Mouse (Mus musculus) frontal cortex, postnatal 10 days (tissue): ENCODE results near the gene Gkn1.

Experiments
- DNase-seq, 2 experiments: peaks; one replicate each; pipeline ENCODE4 v3.0.0; 2022; ENCODE audit warnings: low spot score in 2 of 2, mixed read lengths in 1 of 2

Gkn1 gene

DNA sequence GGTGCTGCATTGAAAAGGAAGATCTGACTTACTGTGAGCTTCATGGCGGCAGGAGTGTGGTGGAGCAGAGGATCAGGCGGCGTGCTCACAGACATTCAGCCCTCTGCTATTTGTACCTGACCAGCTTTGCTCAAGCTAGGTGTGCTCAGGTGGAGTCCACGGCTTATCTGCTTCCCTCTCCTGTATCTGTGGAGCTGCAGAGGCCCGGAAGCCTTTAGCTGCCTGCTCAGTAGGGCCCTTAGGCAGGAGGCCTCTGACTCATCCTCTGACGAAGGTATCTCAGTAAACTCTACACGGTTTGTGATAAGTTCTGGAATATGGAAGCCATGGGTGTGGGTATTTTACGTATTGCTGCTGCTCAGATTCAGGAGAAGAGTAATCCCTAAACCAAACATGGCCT, at the start of gene Gkn1:
Gene Gkn1 (minus strand): TSS at position 114 of the 400 bp plus-strand sequence.
- DNase-seq, result no peak

DNA sequence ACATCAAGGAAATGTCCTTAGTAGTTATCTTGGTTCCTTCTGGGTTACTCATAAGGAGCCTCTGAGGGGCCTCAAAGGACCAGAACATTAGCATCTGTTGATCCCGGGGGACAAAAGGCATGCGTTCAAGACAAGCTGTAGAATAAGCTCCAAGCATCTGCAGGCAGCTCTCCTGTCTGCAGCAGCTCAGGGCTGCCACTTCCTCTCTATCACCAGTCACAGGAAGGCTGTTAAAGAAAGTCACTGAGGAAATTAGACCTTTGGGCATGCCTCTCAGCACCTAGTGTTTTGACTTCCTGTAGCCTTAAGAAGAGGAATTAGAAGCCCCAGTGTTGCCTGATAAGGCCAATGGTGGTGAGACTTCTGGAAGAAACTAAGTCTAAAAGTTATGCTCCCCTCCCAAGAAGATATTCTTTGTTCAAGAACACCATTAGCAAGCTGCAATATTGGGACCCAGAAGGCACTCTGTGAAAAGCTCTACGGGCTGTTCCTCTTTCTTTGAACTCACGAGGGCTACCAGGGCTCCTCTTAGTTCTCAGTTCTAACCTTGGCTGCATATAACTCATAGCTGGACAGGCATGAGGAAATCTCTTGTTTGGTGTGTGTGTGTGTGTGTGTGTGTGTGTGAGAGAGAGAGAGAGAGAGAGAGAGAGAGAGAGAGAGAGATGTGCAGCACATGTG, 49.3 kb upstream of the Gkn1 start:
- DNase-seq, result no peak

GRCm38 (mm10) chr6:87399137-87399536, 48.4 kb upstream of the Gkn1 start:
- DNase-seq, result peak in 1 of 2 experiments; percentile 70

- no peak for DNase-seq
Observed at GRCm38 (mm10) chr6:87394783-87395182, 44.0 kb upstream of the Gkn1 start.

DNA sequence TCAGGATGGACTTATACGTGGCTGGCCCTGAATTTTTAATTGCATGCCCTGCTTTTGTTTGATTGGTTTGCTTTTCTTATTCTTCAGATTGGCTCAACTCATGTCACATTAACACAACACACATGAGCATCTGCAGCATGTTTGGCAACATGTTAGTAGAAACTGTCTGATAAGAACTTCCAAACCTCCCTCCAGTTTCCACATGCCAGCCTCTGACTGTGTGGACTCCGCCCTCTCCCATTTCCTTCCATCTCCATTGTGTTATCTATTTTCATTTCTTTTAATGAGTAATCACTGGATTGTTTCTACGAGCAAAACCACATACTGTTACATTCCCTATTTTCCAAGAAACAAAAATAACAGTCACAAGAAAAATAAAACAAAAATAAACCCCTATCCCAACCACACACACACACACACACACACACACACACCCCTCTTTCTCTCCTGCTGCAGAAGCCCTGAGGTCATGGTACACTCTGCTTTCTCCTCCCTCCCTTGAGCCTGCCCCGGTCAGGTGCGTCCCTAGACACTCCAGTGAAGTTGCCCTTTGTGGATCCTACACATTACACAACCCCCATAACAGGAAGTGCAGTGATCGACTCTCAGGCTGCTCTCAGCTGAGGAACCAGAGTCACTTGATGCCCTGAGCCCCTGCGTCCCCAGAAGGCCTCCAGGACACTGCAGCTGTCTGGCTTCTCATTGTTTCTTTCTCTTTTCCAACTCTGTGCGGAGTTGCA, 42.9 kb upstream of the Gkn1 start:
- no peak for DNase-seq

- DNase-seq, result no peak
Observed at GRCm38 (mm10) chr6:87389455-87389989, 38.8 kb upstream of the Gkn1 start.

- DNase-seq, result no peak
Observed at GRCm38 (mm10) chr6:87388877-87389276, 38.1 kb upstream of the Gkn1 start, which contains the start of gene Gkn3. TSS of gene Gkn3 (minus strand) at chr6:87388935.

- no peak for DNase-seq
Observed at GRCm38 (mm10) chr6:87386681-87387080, 35.9 kb upstream of the Gkn1 start.

DNA sequence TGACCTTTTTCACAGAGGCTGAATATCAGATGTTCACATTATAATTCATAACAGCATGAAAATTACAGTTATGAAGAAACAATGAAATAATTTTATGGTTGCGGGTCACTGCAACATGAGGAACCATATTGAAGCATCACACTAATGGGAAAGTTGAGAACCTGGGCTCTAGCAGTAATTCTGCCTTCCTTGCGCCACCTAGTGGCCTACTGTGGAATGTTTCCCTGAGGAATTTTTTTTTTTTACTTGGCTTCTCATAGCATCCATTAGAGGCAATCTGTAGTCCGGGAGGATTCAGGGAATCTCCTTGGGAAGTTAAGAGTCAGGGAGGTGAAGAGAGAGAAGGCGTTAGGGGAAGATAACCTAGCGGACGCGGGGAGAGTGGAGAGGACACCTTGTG, 35.5 kb upstream of the Gkn1 start:
- DNase-seq, result peak; percentile 34 to 64

DNA sequence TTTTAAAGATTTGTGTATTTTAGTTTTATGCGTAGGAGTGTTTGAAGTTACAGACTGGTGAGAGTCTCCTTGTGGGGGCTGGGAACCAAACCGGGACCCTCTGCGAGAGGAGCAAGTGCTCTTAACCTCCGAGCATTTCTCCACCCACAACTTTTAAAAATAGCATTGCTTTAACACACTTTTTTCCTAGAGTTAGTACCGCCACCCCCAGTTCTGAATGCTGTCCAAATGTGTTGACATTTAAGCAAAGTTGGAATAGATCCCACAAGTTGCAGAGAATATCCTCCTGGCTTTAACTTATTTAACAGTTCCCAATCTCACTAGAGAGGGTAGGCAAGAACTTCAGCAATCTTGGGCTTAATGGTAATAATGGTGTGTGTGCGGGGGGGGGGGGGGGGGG, 34.0 kb upstream of the Gkn1 start:
- DNase-seq, result peak in 1 of 2 experiments; percentile 27

- DNase-seq, result peak in 1 of 2 experiments; percentile 33
Observed at GRCm38 (mm10) chr6:87383926-87384691, 33.4 kb upstream of the Gkn1 start.

GRCm38 (mm10) chr6:87373057-87373456, 22.3 kb upstream of the Gkn1 start, which contains the start of gene Gkn2:
TSS of gene Gkn2 (plus strand) at chr6:87373357.
- no peak for DNase-seq

- no peak for DNase-seq
Observed at GRCm38 (mm10) chr6:87369223-87369622, 18.5 kb upstream of the Gkn1 start.

DNA sequence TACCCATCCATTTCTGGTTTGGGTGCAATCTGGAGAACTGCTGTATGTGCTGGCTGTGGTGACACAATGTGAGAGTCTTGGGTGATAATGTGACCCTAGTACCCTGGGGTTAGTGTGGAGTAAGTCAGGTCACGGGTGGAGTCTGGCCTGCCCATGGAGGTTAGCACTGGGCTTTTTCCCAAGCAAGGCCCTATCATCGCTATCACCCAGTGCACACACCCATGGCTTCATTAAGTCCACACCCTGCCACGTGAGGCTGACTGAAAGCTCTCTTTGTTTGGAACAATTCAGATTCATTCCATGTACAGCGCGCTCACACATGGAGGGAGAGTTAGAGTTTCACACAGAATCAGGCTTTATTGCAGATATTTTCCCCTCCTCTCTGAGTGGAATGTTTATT, 3.7 kb upstream of the Gkn1 start:
- no peak for DNase-seq

DNA sequence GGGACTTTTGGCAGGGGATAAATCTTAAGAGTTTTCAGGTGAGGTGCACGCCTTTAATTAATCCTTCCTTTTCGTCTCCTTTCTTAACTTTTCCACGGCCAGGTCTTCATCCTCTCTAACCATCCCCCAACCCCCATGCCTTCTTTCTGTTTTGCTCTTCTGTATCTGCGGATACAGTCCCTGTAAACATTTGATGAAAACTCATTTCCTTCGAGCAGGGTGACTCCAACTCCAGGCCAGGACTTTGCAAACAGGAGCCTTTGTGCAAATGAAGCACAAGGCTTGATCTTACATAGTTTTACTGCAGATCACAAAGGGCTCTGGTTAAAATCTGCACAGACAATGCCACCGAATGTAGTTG, 14.8 kb downstream of the Gkn1 start:
- no peak for DNase-seq

- DNase-seq, result peak; percentile 23 to 49
Observed at GRCm38 (mm10) chr6:87335091-87335934, 15.4 kb downstream of the Gkn1 start, which contains the start of gene Antxr1. TSS of gene Antxr1 (minus strand) at chr6:87335821.

GRCm38 (mm10) chr6:87334361-87335090, 16.2 kb downstream of the Gkn1 start:
- DNase-seq, result peak; percentile 35 to 38

- no peak for DNase-seq
Observed at GRCm38 (mm10) chr6:87332380-87332779, 18.4 kb downstream of the Gkn1 start.

DNA sequence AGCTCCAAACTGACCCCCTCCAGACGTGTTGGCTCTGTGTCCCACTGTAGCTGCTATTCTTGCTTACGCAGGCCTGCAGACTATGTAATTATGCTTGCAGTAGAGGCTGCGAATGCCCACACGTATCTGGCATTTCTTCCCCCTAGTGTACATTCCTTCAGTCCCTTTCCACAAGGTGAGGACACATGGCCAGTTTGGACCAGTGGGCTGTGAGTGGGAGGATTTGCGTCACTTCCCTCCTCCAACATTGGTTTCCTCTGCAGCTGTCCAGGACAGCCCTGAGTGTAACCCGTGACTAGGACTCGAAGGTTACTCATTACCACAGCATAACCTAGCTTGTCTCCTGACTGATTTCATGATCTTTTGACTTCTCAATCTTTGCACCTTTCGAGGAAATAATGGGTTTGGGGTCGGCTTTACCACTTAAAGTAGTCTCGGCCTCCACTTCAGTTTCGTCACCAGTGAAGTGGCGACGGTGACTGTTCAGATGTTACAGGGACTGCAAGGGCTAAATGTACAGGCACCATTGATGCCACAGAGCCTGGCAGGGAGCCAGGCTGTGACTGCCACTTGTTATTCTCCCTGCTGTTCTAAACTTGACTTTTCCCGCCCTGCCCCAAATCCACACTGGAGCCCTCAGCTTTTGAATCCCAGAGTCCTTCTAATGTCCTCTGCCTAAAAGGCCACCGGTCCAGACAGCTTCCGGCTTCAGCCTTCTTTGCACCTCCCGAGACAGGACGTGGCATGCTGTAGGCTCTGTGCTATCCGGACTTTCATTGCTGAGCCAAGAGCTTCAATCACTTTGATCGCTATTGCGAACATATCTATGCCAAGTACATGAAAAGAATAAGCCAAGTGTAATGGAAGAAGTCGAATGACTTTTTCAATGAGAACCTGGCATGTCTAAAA, 22.2 kb downstream of the Gkn1 start:
- DNase-seq, result no peak
